Mouse (Mus musculus): Measurements from ENCODE around the gene Duoxa2. TPM values are rescaled to one million over a fixed set of nuclear protein-coding genes. Genes with fewer than 3 reads are reported as not detected.

Gene Duoxa2
- total RNA-seq, 2 experiments from 2014 or later = not detected

DNA sequence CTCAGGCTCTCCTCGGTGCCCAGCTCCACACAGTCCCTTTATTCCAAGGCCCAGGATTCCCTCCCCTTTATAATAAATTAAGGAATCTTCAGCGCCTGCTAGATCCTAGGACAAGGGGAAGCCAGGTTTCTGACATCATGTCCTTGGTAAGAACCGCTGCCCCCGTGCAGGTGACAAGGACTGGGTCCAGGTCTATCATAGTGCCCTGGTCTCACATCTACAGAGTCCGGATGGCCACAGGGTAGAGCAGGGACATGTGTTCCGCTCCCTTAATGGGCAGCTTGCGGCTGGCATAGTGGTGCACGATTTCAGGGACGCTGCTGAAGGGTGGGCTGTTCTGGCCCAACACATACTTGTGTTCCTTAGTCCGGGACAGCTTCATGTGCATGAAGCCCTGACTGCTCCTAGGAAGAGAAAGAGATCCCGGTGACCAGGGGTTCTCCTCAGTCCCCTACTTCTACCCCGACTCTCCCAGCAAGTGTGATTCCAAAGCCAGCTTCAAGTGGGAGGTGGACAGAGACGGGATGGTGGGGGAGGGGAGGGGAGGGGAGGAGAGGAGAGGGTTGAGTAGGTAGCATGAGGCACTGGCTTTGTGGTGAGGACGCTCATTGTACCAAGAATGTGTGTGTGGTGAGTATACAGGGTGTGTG, 50.6 kb downstream of the Duoxa2 start:
- peak; percentile 5 for ATAC-seq (replicated peaks; ENCODE audit: poor library complexity, severe bottlenecking)

DNA sequence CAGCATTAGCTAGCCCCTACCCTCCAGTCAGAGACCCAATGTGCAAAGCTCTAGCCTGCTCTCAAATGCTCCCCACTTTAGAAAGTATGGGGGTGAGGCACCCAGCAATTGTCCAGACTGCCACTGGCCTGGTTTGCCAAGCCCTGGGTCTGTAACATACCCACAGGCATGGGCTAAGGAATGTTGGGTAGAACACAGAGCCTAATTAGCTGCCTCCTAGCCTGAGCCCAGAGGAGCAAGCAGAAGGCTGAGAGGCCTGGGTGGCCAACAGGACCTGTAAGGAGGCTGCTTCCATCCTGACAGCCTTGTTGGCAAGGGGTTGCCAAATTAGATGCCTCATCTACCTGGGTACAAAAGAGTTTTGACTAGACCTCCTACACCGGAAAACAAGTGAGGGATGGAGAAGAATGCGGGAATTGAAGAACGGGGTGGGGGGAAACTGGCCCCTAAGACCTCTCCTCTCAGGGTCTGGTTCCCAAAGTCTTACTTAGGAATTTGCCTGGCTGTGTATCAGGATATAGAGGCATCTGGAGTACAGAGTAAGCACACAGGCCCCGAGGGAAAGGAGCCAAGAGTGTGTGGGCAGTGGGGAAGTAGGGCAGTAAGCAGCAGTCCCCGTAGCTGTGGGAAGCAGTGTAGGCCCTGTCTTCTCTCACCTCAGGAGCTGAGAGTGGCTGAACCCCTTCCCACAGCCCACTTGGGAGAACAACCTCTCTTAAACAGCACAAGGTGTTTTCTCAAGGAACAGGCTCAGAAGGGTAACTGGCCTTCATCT, 52.6 kb downstream of the Duoxa2 start:
- no peak for ATAC-seq (replicated peaks; ENCODE audit: poor library complexity, severe bottlenecking)

DNA sequence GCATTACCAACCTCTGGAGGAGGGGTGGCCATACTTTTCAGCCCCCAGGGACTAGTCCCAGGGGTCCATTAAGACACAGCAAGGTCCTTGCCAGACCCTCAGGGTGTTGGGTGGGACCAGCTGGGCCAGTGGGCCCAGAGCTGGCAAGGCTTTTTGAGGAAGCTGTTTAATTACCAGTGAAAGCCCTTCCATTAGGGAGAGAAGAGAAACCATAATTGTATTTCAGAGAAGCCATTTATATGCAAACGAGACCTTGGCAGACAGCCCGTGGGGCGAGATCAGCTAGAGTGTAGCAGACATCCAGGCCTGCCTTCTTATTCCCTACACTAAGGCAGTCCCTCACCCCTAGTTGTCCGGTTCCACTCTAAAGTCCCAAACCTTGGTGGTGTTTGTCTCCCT, 53.2 kb downstream of the Duoxa2 start:
- no peak for ATAC-seq (replicated peaks; ENCODE audit: poor library complexity, severe bottlenecking)

Other genes starting within 250 kb of the Duoxa2 start
- 12.2 and 13.2 TPM in 2 replicates for gene Spg11, start 180.5 kb upstream of the Duoxa2 start, total RNA-seq (2014; fragmentation: Nextera tagmentation)
- gene Spg11, start 180.5 kb upstream of the Duoxa2 start, total RNA-seq (2017) = 10.7 and 12.5 TPM in 2 replicates
- 1,957 and 2,269 TPM in 2 replicates for gene B2m, start 151.2 kb upstream of the Duoxa2 start, total RNA-seq (2014; fragmentation: Nextera tagmentation)
- 1,824 and 1,957 TPM in 2 replicates for gene B2m, start 151.2 kb upstream of the Duoxa2 start, total RNA-seq (2017)
- gene Trim69, start 138.2 kb upstream of the Duoxa2 start, total RNA-seq (2014; fragmentation: Nextera tagmentation) = 0.56 TPM in 1 of 2 replicates, not detected in the other
- gene Trim69, start 138.2 kb upstream of the Duoxa2 start, total RNA-seq (2017) = not detected in 2 replicates
- gene Patl2, start 112.7 kb upstream of the Duoxa2 start, total RNA-seq (2014; fragmentation: Nextera tagmentation) = not detected in 2 replicates
- not detected in 2 replicates for gene Patl2, start 112.7 kb upstream of the Duoxa2 start, total RNA-seq (2017)
- gene Terb2, start 112.6 kb upstream of the Duoxa2 start, total RNA-seq (2014; fragmentation: Nextera tagmentation) = not detected in 2 replicates
- not detected in 2 replicates for gene Terb2, start 112.6 kb upstream of the Duoxa2 start, total RNA-seq (2017)
- gene Sord, start 64.2 kb upstream of the Duoxa2 start, total RNA-seq (2014; fragmentation: Nextera tagmentation) = 52.4 and 58.9 TPM in 2 replicates
- 65.6 and 68.8 TPM in 2 replicates for gene Sord, start 64.2 kb upstream of the Duoxa2 start, total RNA-seq (2017)
- gene Duox2, start 451 bp upstream of the Duoxa2 start, total RNA-seq (2014; fragmentation: Nextera tagmentation) = not detected in 2 replicates
- not detected in 2 replicates for gene Duox2, start 451 bp upstream of the Duoxa2 start, total RNA-seq (2017)
- not detected in 2 replicates for gene Duoxa1, start 14.8 kb downstream of the Duoxa2 start, total RNA-seq (2014; fragmentation: Nextera tagmentation)
- 0.10 TPM in 1 of 2 replicates, not detected in the other for gene Duoxa1, start 14.8 kb downstream of the Duoxa2 start, total RNA-seq (2017)
- not detected in 2 replicates for gene Duox1, start 16.8 kb downstream of the Duoxa2 start, total RNA-seq (2014; fragmentation: Nextera tagmentation)
- gene Duox1, start 16.8 kb downstream of the Duoxa2 start, total RNA-seq (2017) = not detected in 2 replicates
- gene Shf, start 70.3 kb downstream of the Duoxa2 start, total RNA-seq (2014; fragmentation: Nextera tagmentation) = 2.0 and 6.4 TPM in 2 replicates
- 1.9 and 3.8 TPM in 2 replicates for gene Shf, start 70.3 kb downstream of the Duoxa2 start, total RNA-seq (2017)
- 50.9 and 68.1 TPM in 2 replicates for gene Slc28a2, start 127.6 kb downstream of the Duoxa2 start, total RNA-seq (2014; fragmentation: Nextera tagmentation)
- gene Slc28a2, start 127.6 kb downstream of the Duoxa2 start, total RNA-seq (2017) = 64.3 and 72.5 TPM in 2 replicates
- gene Gm14085, start 186.0 kb downstream of the Duoxa2 start, total RNA-seq (2014; fragmentation: Nextera tagmentation) = 2.8 and 8.6 TPM in 2 replicates
- gene Gm14085, start 186.0 kb downstream of the Duoxa2 start, total RNA-seq (2017) = 7.2 and 11.4 TPM in 2 replicates

All from granulocyte monocyte progenitor cell, adult 5-6 weeks (primary cell).